Mouse (Mus musculus) lung, embryonic 16.5 days (tissue): ENCODE measurements around the gene Prkaa1. TPM values are rescaled to one million over a fixed set of nuclear protein-coding genes. Genes with fewer than 3 reads are reported as not detected.
"Not testable (repeated sequence)": the region's sequence is repeated elsewhere in the genome, so short reads cannot be mapped to it uniquely, and the experiment has no call there.

Experiments used
- ATAC-seq: fragments of 200-750 bp; cut with Nextera tagmentation; 2 replicates; pipeline ENCODE4 v1.8.0; 2017; ENCODE audit warnings: low read depth, mild to moderate bottlenecking, moderate library complexity
- H3K27ac ChIP-seq: fragments of 300-500 bp; sonication (generic); 2 replicates; pipeline ENCODE4 v1.5.1; 2014; ENCODE audit warnings: mild to moderate bottlenecking, control low read depth, low read length
- H3K27me3 ChIP-seq: fragments of 300-500 bp; sonication (generic); 2 replicates; pipeline ENCODE4 v1.6.1; 2014; ENCODE audit warnings: low read depth, low read length, mixed read lengths; ENCODE audit not compliant: control insufficient read depth, insufficient read depth
- H3K36me3 ChIP-seq: fragments of 300-500 bp; sonication (generic); 2 replicates; pipeline ENCODE4 v1.6.1; 2014; ENCODE audit warnings: low read length; ENCODE audit not compliant: control insufficient read depth, insufficient read depth
- H3K4me1 ChIP-seq: fragments of 300-500 bp; sonication (generic); replicated peaks from 2 replicates; pipeline ENCODE4 v1.6.1; 2014; ENCODE audit warnings: low read length, mixed read lengths; ENCODE audit not compliant: control insufficient read depth, insufficient read depth
- H3K4me2 ChIP-seq: fragments of 300-500 bp; sonication (generic); 2 replicates; pipeline ENCODE4 v1.6.1; 2014; ENCODE audit warnings: low read depth, low read length, control low read depth
- H3K4me3 ChIP-seq: fragments of 300-500 bp; sonication (generic); 2 replicates; pipeline ENCODE4 v1.5.1; 2014; ENCODE audit warnings: mild to moderate bottlenecking, low read length, control low read depth
- H3K9ac ChIP-seq: fragments of 300-500 bp; sonication (generic); 2 replicates; pipeline ENCODE4 v1.6.1; 2014; ENCODE audit warnings: low read length, control low read depth
- H3K9me3 ChIP-seq: fragments of 300-500 bp; sonication (generic); 2 replicates; pipeline ENCODE4 v1.6.1; 2016; ENCODE audit warnings: low read length; ENCODE audit not compliant: control insufficient read depth
- WGBS: fragments of 180-500 bp; shearing (Covaris S2); extraction: QIAGEN DNeasy Blood & Tissue Kit; methylation state at CpG from one replicate; pipeline ENCODE4 v1.1.7; 2014; 5-methylcytosine and 5-hydroxymethylcytosine counted together
- polyA plus RNA-seq: library from polyadenylated mRNA; unstranded; fragments of >200 nt; fragmentation: Nextera tagmentation; extraction: Ambion mirVana; gene quantifications from 2 replicates; pipeline ENCODE4 v1.2.1, GENCODE M21; 2015

The Prkaa1 gene
- polyA plus RNA-seq, 1 experiment from 2014 or later = 21.0 TPM

DNA sequence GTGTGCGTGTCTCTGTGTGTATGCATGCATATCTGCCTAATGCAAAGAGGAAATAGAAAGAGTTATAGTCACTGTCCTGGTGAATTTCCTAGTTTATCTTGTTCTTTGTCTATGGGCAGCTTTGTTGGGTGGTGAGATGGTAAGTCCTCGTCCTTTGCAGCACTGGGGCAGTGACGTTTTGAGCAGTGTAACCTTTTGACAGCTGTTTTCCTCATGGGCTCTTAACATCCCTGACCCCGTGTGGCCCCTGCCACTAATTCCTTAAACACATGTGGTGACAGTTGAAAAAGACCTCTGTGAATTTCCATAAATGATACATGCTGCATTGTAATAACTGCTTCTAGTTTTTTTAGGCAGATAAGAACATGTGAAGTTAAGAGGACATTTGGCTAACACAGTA lies 53.0 kb downstream of the Prkaa1 start:
- H3K27ac ChIP-seq = no peak overlapping the region
- WGBS = 44% methylated on average over 4 of the region's 4 CpGs
- no peaks in the 10 kb centered on the region for H3K27me3 ChIP-seq

DNA sequence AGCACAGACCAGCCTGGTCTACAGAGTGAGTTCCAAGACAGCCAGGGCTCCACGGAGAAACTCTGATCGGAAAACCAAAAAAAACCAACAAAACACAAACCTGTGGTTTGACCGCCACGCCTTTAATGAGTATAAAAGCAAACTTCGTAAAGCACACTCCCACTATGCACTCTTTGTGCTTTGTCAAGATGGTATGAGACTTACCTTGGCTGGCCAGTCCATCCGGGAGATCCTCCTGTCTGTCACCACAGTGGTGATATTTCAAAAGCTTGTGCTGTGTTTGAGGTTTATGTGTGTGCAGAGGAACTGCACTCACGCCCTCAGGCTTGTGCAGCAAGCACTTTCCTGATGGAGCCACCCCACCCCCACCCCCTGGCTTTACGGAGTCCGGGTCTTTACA lies 61.6 kb downstream of the Prkaa1 start:
- no peak overlapping the region for H3K4me3 ChIP-seq
- H3K9ac ChIP-seq = no peak overlapping the region
- no peak overlapping the region for H3K27ac ChIP-seq
- no peak overlapping the region for H3K4me2 ChIP-seq
- H3K36me3 ChIP-seq = 0 out of 2 replicates have a peak, but pooled peaks cover 2% of the 10 kb centered on the region
- H3K4me1 ChIP-seq = no peaks in the 10 kb centered on the region
- H3K9me3 ChIP-seq = no peaks in the 10 kb centered on the region
- H3K27me3 ChIP-seq = no peaks in the 10 kb centered on the region
- 79% methylated on average over 9 of the region's 9 CpGs for WGBS
- ATAC-seq = no peak

More for the DNA sequence above, 53.0 kb downstream of the Prkaa1 start:
- Histone ChIP-seq H3K9me3 (no peaks in the 10 kb centered on the region), H3K9ac (no peak overlapping the region), H3K4me3 (no peak overlapping the region), H3K4me1 (peaks cover 4% of the 10 kb centered on the region; the same call in 1 of the 2 replicates), H3K36me3 (no peaks in the 10 kb centered on the region), H3K4me2 (no peak overlapping the region)
- ATAC-seq = no peak

DNA sequence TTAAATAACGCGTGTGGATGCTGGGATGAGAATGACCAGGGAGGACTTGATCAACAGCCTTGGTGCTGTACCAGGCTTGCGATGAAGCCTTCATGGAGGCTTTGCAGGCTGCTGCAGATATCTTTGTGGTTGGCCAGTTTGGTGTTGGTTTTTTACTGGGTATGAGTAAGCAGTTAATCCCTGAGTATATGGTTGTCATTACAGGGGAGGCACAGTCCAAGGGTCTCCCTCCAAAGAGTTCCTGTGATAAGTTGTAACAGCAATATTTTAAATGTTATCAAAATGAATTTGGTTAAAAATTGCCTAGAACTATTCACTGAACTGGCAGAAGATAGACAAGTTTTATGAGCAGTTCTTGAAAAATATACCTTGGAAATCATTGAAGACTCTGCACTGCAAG lies 65.5 kb downstream of the Prkaa1 start:
- H3K9me3 ChIP-seq = no peaks in the 10 kb centered on the region
- no peaks in the 10 kb centered on the region for H3K27me3 ChIP-seq
- no peak overlapping the region for H3K4me3 ChIP-seq
- H3K36me3 ChIP-seq = no peaks in the 10 kb centered on the region; the same call in 1 of the 2 replicates
- H3K27ac ChIP-seq = no peak overlapping the region
- WGBS = 92% methylated on average over 3 of the region's 3 CpGs
- H3K9ac ChIP-seq = no peak overlapping the region
- no peak for ATAC-seq
- no peak overlapping the region for H3K4me2 ChIP-seq
- no peaks in the 10 kb centered on the region for H3K4me1 ChIP-seq

DNA sequence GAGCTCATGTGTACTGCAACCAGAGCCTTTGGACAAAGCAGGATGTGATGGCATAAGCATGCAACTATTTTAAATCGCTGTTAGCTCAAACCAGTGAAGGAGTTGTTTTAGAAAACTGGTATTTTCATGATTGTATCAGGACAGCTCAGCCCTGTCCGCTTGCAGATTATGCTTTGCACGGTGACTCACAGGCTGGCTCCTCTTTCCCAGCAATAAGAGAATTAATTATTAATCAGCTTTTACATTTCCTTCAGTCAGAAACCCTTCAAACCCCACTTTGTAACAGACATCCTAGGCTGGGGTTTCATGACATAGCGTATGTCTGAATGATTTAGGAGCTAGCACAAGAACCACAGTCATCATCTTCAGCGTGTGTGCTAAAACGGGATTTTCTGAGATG lies 76.8 kb downstream of the Prkaa1 start:
- 81% methylated on average over 6 of the region's 6 CpGs for WGBS

DNA sequence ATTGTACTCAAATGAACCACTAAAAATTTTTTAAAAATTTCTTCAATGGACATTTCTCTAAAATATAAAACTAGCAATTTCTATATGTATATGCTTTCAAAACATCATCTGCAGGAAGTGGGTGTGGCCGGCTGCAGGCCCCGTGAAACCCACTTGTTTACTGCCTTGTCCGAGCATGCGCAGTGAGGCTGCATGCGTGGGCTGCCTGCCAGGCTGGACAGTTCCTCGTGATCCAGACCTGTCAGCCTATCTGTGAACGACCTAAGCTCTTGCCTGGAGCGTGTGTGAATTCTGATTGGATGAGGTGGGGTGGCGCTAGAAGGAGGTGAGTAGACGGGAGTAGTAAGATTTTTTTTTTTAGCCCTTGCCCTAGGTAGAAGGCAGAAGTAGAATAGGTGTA lies 87.1 kb downstream of the Prkaa1 start:
- not testable (repeated sequence) for H3K4me3 ChIP-seq, H3K9me3 ChIP-seq, H3K27me3 ChIP-seq, H3K4me2 ChIP-seq, H3K9ac ChIP-seq, H3K27ac ChIP-seq, ATAC-seq, H3K36me3 ChIP-seq, H3K4me1 ChIP-seq
- 73% methylated on average over 10 of the region's 10 CpGs for WGBS

More for the DNA sequence above, 76.8 kb downstream of the Prkaa1 start:
- Histone ChIP-seq H3K4me1 (no peaks in the 10 kb centered on the region), H3K9ac (no peak overlapping the region), H3K4me2 (no peak overlapping the region), H3K36me3 (no peaks in the 10 kb centered on the region), H3K4me3 (no peak overlapping the region), H3K9me3 (no peaks in the 10 kb centered on the region), H3K27me3 (no peaks in the 10 kb centered on the region), H3K27ac (no peak overlapping the region)
- no peak for ATAC-seq

Other genes starting within 250 kb of the Prkaa1 start
- gene Mroh2b, start 245.1 kb upstream of the Prkaa1 start, polyA plus RNA-seq = not detected in 2 replicates
- 0.21 and 0.33 TPM in 2 replicates for gene C7, start 80.1 kb upstream of the Prkaa1 start, polyA plus RNA-seq
- gene Card6, start 35.3 kb upstream of the Prkaa1 start, polyA plus RNA-seq = 2.3 and 2.6 TPM in 2 replicates
- 499 and 571 TPM in 2 replicates for gene Rpl37, start 27.2 kb upstream of the Prkaa1 start, polyA plus RNA-seq
- 38.8 and 44.3 TPM in 2 replicates for gene Ttc33, start 41.7 kb downstream of the Prkaa1 start, polyA plus RNA-seq
- 2.1 and 2.8 TPM in 2 replicates for gene Ptger4, start 100.3 kb downstream of the Prkaa1 start, polyA plus RNA-seq